Mouse (Mus musculus) lung, postnatal 0 days (tissue): ENCODE data around the gene Tapt1.

Experiments used
- CTCF ChIP-seq: IDR thresholded peaks from 2 replicates; pipeline ENCODE4 v1.5.1; 2016; ENCODE audit warnings: antibody characterized with exemption, mild to moderate bottlenecking
- EP300 ChIP-seq: IDR thresholded peaks from 2 replicates; pipeline ENCODE4 v1.6.1; 2016; ENCODE audit warnings: antibody characterized with exemption, mild to moderate bottlenecking, control low read depth

DNA sequence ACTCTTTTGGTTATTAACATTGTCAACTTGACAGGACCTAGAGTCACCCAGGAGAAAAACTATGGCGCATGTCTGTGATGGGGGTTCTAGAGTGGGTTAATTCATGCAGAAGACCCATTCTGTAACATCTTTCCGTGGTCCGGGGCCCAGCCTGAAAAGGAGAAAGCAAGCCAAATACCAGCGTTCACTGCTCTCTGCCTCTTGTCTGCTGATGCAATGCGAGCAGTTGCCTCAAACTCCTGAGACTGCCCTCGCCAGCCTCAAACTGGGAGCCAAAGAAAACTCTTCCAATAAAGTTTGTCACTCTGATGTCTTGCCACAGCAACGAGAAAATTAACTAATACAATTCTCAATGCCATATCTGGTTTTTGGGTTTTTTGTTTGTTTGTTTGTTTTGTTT, 8.2 kb upstream of the Tapt1 start:
- no peak for TF ChIP-seq EP300
- no peak for TF ChIP-seq CTCF
